Mouse (Mus musculus): ENCODE measurements around the gene Cyb5r4. TPM values are rescaled to one million over a fixed set of nuclear protein-coding genes. Genes with fewer than 3 reads are reported as not detected.
"Not testable (repeated sequence)": the region's sequence is repeated elsewhere in the genome, so short reads cannot be mapped to it uniquely, and the experiment has no call there.

Cyb5r4 gene
- polyA plus RNA-seq, 1 experiment from 2014 or later = 102 TPM

GRCm38 (mm10) chr9:87121956-87122493 lies 100.2 kb downstream of the Cyb5r4 start:
- Histone ChIP-seq H3K9me3 (replicated peaks) (no peaks in the 10 kb centered on the region), H3K4me3 (no peak overlapping the region), H3K27ac (replicated peaks) (no peak overlapping the region), H3K27me3 (ENCODE audit: low read depth, poor library complexity, severe bottlenecking) (no peaks in the 10 kb centered on the region), H3K36me3 (no peaks in the 10 kb centered on the region), H3K4me1 (no peaks in the 10 kb centered on the region)
- no peak for DNase-seq (ENCODE audit: low spot score)
- 69% methylated on average over 9 of the region's 9 CpGs for WGBS

GRCm38 (mm10) chr9:87127046-87127445 lies 105.2 kb downstream of the Cyb5r4 start:
- H3K9me3 ChIP-seq (replicated peaks); H3K27ac ChIP-seq (replicated peaks); DNase-seq (ENCODE audit: low spot score); H3K27me3 ChIP-seq (ENCODE audit: low read depth, poor library complexity, severe bottlenecking); H3K4me1 ChIP-seq; H3K4me3 ChIP-seq; H3K36me3 ChIP-seq: not testable (repeated sequence)
- WGBS = 89% methylated on average over 6 of the region's 6 CpGs

Other genes with a start within 250 kb of the Cyb5r4 start
- gene Snap91, start 141.4 kb upstream of the Cyb5r4 start, polyA plus RNA-seq (2016; fragmentation: Nextera tagmentation; extraction: Ambion mirVana) = 6.5 and 14.5 TPM in 2 replicates
- gene Ripply2, start 6.5 kb upstream of the Cyb5r4 start, polyA plus RNA-seq (2016; fragmentation: Nextera tagmentation; extraction: Ambion mirVana) = 0.52 and 1.0 TPM in 2 replicates
- gene Mrap2, start 122.3 kb downstream of the Cyb5r4 start, polyA plus RNA-seq (2016; fragmentation: Nextera tagmentation; extraction: Ambion mirVana) = 0.09 TPM in 1 of 2 replicates, not detected in the other
- 11.1 and 11.2 TPM in 2 replicates for gene Cep162, start 233.5 kb downstream of the Cyb5r4 start, polyA plus RNA-seq (2016; fragmentation: Nextera tagmentation; extraction: Ambion mirVana)